Mouse (Mus musculus): ENCODE data around the gene Olfr780. TPM values are rescaled to one million over a fixed set of nuclear protein-coding genes. Genes with fewer than 3 reads are reported as not detected.
"Not testable (repeated sequence)": the region's sequence is repeated elsewhere in the genome, so short reads cannot be mapped to it uniquely, and the experiment has no call there.

The Olfr780 gene
- total RNA-seq (2015) (not detected in 2 replicates), total RNA-seq (2017) (not detected in 2 replicates)

DNA sequence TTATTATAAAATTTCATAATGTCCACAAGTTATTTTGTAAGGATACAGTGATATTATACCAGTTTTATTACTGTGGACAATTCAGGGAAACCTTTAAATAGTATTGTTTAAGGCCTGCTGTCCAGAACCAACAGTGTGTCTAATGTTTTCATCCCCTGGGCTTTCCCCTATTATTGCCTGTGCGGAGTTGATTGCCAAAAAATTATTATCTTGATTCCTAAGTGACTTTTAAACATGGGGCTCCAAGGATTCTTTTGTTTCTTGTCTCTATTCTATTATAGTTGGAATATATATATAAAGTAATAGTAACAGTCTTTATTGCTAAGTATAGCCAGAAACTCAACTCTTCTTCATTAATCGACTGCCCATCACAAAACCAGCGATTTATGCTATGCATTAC, at the start of gene Olfr780:
TSS of gene Olfr780 (plus strand) at position 301 of the 400 bp plus-strand sequence.
- no peak for ATAC-seq (ENCODE audit: poor library complexity, severe bottlenecking)

GRCm38 (mm10) chr10:129271081-129271535, 46.8 kb upstream of the Olfr780 start, which contains the start of gene Olfr777:
Gene Olfr777, minus strand, starts transcription at chr10:129271485.
- ATAC-seq (ENCODE audit: poor library complexity, severe bottlenecking): no peak

GRCm38 (mm10) chr10:129312973-129313372, 4.9 kb upstream of the Olfr780 start:
- not testable (repeated sequence) for ATAC-seq (ENCODE audit: poor library complexity, severe bottlenecking)

DNA sequence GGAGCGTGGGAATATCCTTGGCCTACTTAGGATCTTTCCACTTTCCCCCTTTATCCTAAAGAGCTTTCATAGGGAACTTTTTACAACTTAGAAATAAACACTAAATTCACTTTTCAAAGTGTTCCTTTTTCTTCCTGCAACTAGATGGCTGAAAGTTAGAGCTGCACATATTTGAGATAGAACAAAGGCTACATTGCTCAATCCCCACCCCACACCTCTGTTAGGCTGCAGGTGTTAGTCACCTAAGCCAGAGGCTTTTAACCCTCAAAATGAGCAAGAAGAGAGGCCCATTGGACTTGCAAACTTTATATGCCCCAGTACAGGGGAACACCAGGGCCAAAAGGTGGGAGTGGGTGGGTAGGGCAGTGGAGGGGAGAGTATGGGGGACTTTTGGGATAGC, 4.4 kb upstream of the Olfr780 start:
- not testable (repeated sequence) for ATAC-seq (ENCODE audit: poor library complexity, severe bottlenecking)

- no peak for ATAC-seq (ENCODE audit: poor library complexity, severe bottlenecking)
Measured at GRCm38 (mm10) chr10:129328554-129328953, 10.6 kb downstream of the Olfr780 start, which contains the start of gene Olfr781. Gene Olfr781, plus strand, starts transcription at chr10:129328854.

GRCm38 (mm10) chr10:129348550-129348949, 30.6 kb downstream of the Olfr780 start, which contains the start of gene Olfr782:
Gene Olfr782, plus strand, starts transcription at chr10:129348850.
- ATAC-seq (ENCODE audit: poor library complexity, severe bottlenecking): no peak

- not testable (repeated sequence) for ATAC-seq (ENCODE audit: poor library complexity, severe bottlenecking)
Measured at GRCm38 (mm10) chr10:129352475-129352874, 34.6 kb downstream of the Olfr780 start.

GRCm38 (mm10) chr10:129356496-129356895, 38.6 kb downstream of the Olfr780 start:
- not testable (repeated sequence) for ATAC-seq (ENCODE audit: poor library complexity, severe bottlenecking)

GRCm38 (mm10) chr10:129357307-129357706, 39.4 kb downstream of the Olfr780 start:
- ATAC-seq (ENCODE audit: poor library complexity, severe bottlenecking): no peak

Other genes with a start within 250 kb of the Olfr780 start
- gene Olfr766-ps1, start 249.1 kb upstream of the Olfr780 start, total RNA-seq (2015): not detected in 2 replicates
- not detected in 2 replicates for gene Olfr766-ps1, start 249.1 kb upstream of the Olfr780 start, total RNA-seq (2017)
- not detected in 2 replicates for gene Olfr767, start 235.2 kb upstream of the Olfr780 start, total RNA-seq (2015)
- not detected in 2 replicates for gene Olfr767, start 235.2 kb upstream of the Olfr780 start, total RNA-seq (2017)
- not detected in 2 replicates for gene Olfr768, start 218.7 kb upstream of the Olfr780 start, total RNA-seq (2015)
- gene Olfr768, start 218.7 kb upstream of the Olfr780 start, total RNA-seq (2017): not detected in 2 replicates
- not detected in 2 replicates for gene Olfr769, start 200.3 kb upstream of the Olfr780 start, total RNA-seq (2015)
- not detected in 2 replicates for gene Olfr769, start 200.3 kb upstream of the Olfr780 start, total RNA-seq (2017)
- not detected in 2 replicates for gene Olfr770, start 179.1 kb upstream of the Olfr780 start, total RNA-seq (2015)
- not detected in 2 replicates for gene Olfr770, start 179.1 kb upstream of the Olfr780 start, total RNA-seq (2017)
- not detected in 2 replicates for gene Olfr771, start 153.4 kb upstream of the Olfr780 start, total RNA-seq (2015)
- gene Olfr771, start 153.4 kb upstream of the Olfr780 start, total RNA-seq (2017): not detected in 2 replicates
- gene Olfr772, start 140.2 kb upstream of the Olfr780 start, total RNA-seq (2015): not detected in 2 replicates
- gene Olfr772, start 140.2 kb upstream of the Olfr780 start, total RNA-seq (2017): not detected in 2 replicates
- gene Olfr773, start 130.7 kb upstream of the Olfr780 start, total RNA-seq (2015): not detected in 2 replicates
- gene Olfr773, start 130.7 kb upstream of the Olfr780 start, total RNA-seq (2017): not detected in 2 replicates
- gene Olfr774, start 81.9 kb upstream of the Olfr780 start, total RNA-seq (2015): not detected in 2 replicates
- gene Olfr774, start 81.9 kb upstream of the Olfr780 start, total RNA-seq (2017): not detected in 2 replicates
- gene Olfr775, start 69.7 kb upstream of the Olfr780 start, total RNA-seq (2015): not detected in 2 replicates
- gene Olfr775, start 69.7 kb upstream of the Olfr780 start, total RNA-seq (2017): not detected in 2 replicates
- not detected in 2 replicates for gene Olfr776, start 59.0 kb upstream of the Olfr780 start, total RNA-seq (2015)
- not detected in 2 replicates for gene Olfr776, start 59.0 kb upstream of the Olfr780 start, total RNA-seq (2017)
- not detected in 2 replicates for gene Olfr777, start 46.6 kb upstream of the Olfr780 start, total RNA-seq (2015)
- gene Olfr777, start 46.6 kb upstream of the Olfr780 start, total RNA-seq (2017): not detected in 2 replicates
- gene Olfr781, start 10.7 kb downstream of the Olfr780 start, total RNA-seq (2015): not detected in 2 replicates
- gene Olfr781, start 10.7 kb downstream of the Olfr780 start, total RNA-seq (2017): not detected in 2 replicates
- not detected in 2 replicates for gene Olfr782, start 30.7 kb downstream of the Olfr780 start, total RNA-seq (2015)
- gene Olfr782, start 30.7 kb downstream of the Olfr780 start, total RNA-seq (2017): not detected in 2 replicates
- gene Olfr784, start 66.0 kb downstream of the Olfr780 start, total RNA-seq (2015): 0.11 and 0.14 TPM in 2 replicates
- 0.15 and 0.16 TPM in 2 replicates for gene Olfr784, start 66.0 kb downstream of the Olfr780 start, total RNA-seq (2017)
- gene Olfr785, start 87.3 kb downstream of the Olfr780 start, total RNA-seq (2015): not detected in 2 replicates
- gene Olfr785, start 87.3 kb downstream of the Olfr780 start, total RNA-seq (2017): not detected in 2 replicates
- not detected in 2 replicates for gene Olfr786, start 109.2 kb downstream of the Olfr780 start, total RNA-seq (2015)
- not detected in 2 replicates for gene Olfr786, start 109.2 kb downstream of the Olfr780 start, total RNA-seq (2017)
- not detected in 2 replicates for gene Olfr787, start 143.7 kb downstream of the Olfr780 start, total RNA-seq (2015)
- gene Olfr787, start 143.7 kb downstream of the Olfr780 start, total RNA-seq (2017): not detected in 2 replicates
- not detected in 2 replicates for gene Olfr788, start 152.9 kb downstream of the Olfr780 start, total RNA-seq (2015)
- gene Olfr788, start 152.9 kb downstream of the Olfr780 start, total RNA-seq (2017): not detected in 2 replicates
- not detected in 2 replicates for gene Olfr789, start 166.6 kb downstream of the Olfr780 start, total RNA-seq (2015)
- not detected in 2 replicates for gene Olfr789, start 166.6 kb downstream of the Olfr780 start, total RNA-seq (2017)
- not detected in 2 replicates for gene Olfr790, start 180.4 kb downstream of the Olfr780 start, total RNA-seq (2015)
- gene Olfr790, start 180.4 kb downstream of the Olfr780 start, total RNA-seq (2017): not detected in 2 replicates
- gene Olfr791, start 203.7 kb downstream of the Olfr780 start, total RNA-seq (2015): not detected in 2 replicates
- gene Olfr791, start 203.7 kb downstream of the Olfr780 start, total RNA-seq (2017): not detected in 2 replicates
- gene Olfr792, start 221.0 kb downstream of the Olfr780 start, total RNA-seq (2015): not detected in 2 replicates
- not detected in 2 replicates for gene Olfr792, start 221.0 kb downstream of the Olfr780 start, total RNA-seq (2017)
- gene Olfr794, start 249.5 kb downstream of the Olfr780 start, total RNA-seq (2015): not detected in 2 replicates
- gene Olfr794, start 249.5 kb downstream of the Olfr780 start, total RNA-seq (2017): not detected in 2 replicates

All from megakaryocyte, adult 5-6 weeks (primary cell).